Mouse (Mus musculus) forebrain, postnatal 0 days (tissue): Measurements from ENCODE around the gene Scel. TPM values are rescaled to one million over a fixed set of nuclear protein-coding genes. Genes with fewer than 3 reads are reported as not detected.

ENCODE experiments used
- ATAC-seq: fragments of 200-750 bp; cut with Nextera tagmentation; 2 replicates; pipeline ENCODE4 v1.8.0; 2017; ENCODE audit warnings: mild to moderate bottlenecking, moderate library complexity
- DNase-seq: peaks from one replicate; pipeline ENCODE4 v3.0.0-alpha.2; 2015
- H3K27ac ChIP-seq: fragments of 300-500 bp; sonication (generic); 2 replicates; pipeline ENCODE4 v1.5.1; 2014; ENCODE audit warnings: low read depth, mild to moderate bottlenecking, antibody characterized with exemption, low read length, moderate library complexity, mixed read lengths
- H3K27me3 ChIP-seq: fragments of 300-500 bp; sonication (generic); 2 replicates; pipeline ENCODE4 v1.6.1; 2014; ENCODE audit warnings: mild to moderate bottlenecking, low read length, mixed read lengths; ENCODE audit not compliant: insufficient read depth
- H3K36me3 ChIP-seq: fragments of 300-500 bp; sonication (generic); 2 replicates; pipeline ENCODE4 v1.6.1; 2014; ENCODE audit warnings: mild to moderate bottlenecking, moderate library complexity; ENCODE audit not compliant: insufficient read depth
- H3K4me1 ChIP-seq: fragments of 300-500 bp; sonication (generic); 2 replicates; pipeline ENCODE4 v1.6.1; 2014; ENCODE audit warnings: antibody characterized with exemption; ENCODE audit not compliant: insufficient read depth
- H3K4me2 ChIP-seq: fragments of 300-500 bp; sonication (generic); 2 replicates; pipeline ENCODE4 v1.6.1; 2014; ENCODE audit warnings: low read depth, mild to moderate bottlenecking, moderate library complexity
- H3K4me3 ChIP-seq: fragments of 300-500 bp; sonication (generic); 2 replicates; pipeline ENCODE4 v1.5.1; 2014; ENCODE audit warnings: low read depth, low read length, mixed read lengths
- H3K9ac ChIP-seq: fragments of 300-500 bp; sonication (generic); 2 replicates; pipeline ENCODE4 v1.6.1; 2014; ENCODE audit warnings: mild to moderate bottlenecking
- H3K9me3 ChIP-seq: fragments of 300-500 bp; sonication (generic); 2 replicates; pipeline ENCODE4 v1.6.1; 2016; ENCODE audit warnings: low read length
- CTCF ChIP-seq: sonication (generic); IDR thresholded peaks from 2 replicates; pipeline ENCODE4 v1.5.1; 2016; ENCODE audit warnings: antibody characterized with exemption, control low read depth, low read depth
- WGBS: fragments of 180-500 bp; shearing (Covaris S2); extraction: QIAGEN DNeasy Blood & Tissue Kit; methylation state at CpG from one replicate; pipeline ENCODE4 v1.1.7; 2014; 5-methylcytosine and 5-hydroxymethylcytosine counted together
- polyA plus RNA-seq: library from polyadenylated mRNA; unstranded; fragments of >200 nt; fragmentation: Nextera tagmentation; extraction: Ambion mirVana; gene quantifications from 2 replicates; pipeline ENCODE4 v1.2.1, GENCODE M21; 2015
- total RNA-seq: library from RNA; depleted of rRNA; stranded (reverse); fragments of >200 nt; gene quantifications from 2 replicates; pipeline ENCODE4 v1.2.3, GENCODE M21; 2014

Gene Scel
- total and polyA plus RNA-seq, 2 experiments from 2014 or later, result 0.29 to 0.30 TPM

DNA sequence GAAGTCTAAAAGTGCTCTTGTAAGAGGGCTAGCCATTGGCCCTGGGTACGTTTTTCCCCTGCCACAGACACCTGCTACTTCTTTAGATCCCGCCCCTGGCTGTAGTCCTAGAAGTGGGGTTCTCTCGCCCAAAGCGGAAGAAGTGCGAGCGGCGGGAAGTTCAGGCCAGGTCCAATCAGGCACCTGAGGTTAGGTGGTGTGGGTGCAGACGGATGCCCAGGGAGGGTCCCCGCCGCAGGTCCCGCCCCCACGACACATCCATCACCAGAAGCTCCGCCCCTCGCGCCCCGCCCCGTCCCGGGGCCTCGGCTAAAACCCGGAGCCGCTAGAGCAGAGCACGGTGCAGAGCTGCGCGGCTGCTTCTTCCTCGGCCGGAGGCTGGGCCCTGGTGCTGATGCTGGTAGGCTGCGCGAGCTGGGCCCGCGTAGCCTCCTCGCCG lies 136.8 kb downstream of the Scel start, which contains the start of gene Slain1:
Slain1 (plus strand) TSS at position 333 of the 439 bp plus-strand sequence.
- DNase-seq, result peak; percentile 95
- Histone ChIP-seq H3K4me1 (peaks cover 24% of the 10 kb centered on the region; the same call in 1 of the 2 replicates), H3K9me3 (no peaks in the 10 kb centered on the region), H3K36me3 (no peaks in the 10 kb centered on the region), H3K27me3 (no peaks in the 10 kb centered on the region), H3K27ac (peak within 1 kb of the TSS; percentile 95), H3K4me3 (peak within 1 kb of the TSS; percentile 68), H3K4me2 (peak within 1 kb of the TSS; percentile 76), H3K9ac (peak within 1 kb of the TSS; percentile 98)
- no peak for TF ChIP-seq CTCF
- peak; percentile 96 for ATAC-seq
- WGBS, result under 1% methylated on average over 32 of the region's 32 CpGs

DNA sequence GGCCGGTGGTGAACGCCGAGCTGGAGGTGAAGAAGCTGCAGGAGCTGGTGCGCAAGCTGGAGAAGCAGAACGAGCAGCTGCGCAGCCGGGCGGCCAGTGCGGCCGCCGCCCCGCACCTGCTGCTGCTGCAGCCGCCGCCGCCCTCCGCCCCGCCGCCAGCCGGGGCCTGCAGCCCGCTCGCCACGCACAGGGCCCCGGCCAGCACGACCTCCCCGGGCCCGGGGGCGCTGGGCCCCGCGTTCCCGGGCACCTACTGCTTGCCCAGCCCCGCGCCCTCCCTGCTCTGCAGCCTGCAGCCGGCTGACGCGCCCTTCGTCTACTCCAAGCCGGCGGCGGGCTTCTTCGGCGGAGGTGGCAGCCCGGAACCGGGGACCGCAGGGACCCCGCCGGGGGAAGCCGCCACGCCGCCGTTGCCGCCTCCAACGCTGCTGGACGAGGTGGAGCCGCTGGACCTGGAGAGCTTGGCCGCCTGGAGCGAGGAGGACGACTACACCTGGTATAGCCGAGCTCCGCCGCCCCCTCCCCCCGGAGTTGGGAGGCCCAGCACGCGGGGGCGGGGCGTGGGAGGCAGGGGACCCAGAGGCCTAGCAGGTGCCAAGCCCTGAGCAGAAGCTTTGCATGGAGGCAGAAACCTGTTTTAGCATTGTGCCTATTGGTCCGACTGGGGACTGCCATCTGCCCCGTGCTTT lies 137.4 kb downstream of the Scel start:
- Histone ChIP-seq H3K36me3 (no peaks in the 10 kb centered on the region), H3K27me3 (no peaks in the 10 kb centered on the region), H3K9me3 (no peaks in the 10 kb centered on the region), H3K4me2 (peak overlapping the region; percentile 76), H3K9ac (peak overlapping the region; percentile 98), H3K27ac (peak overlapping the region; percentile 95), H3K4me1 (peaks cover 29% of the 10 kb centered on the region), H3K4me3 (peak overlapping the region; percentile 68)
- WGBS, result 1% methylated on average over 59 of the region's 67 CpGs
- ATAC-seq (peak; percentile 55), DNase-seq (peak; percentile 81)
- no peak for TF ChIP-seq CTCF

DNA sequence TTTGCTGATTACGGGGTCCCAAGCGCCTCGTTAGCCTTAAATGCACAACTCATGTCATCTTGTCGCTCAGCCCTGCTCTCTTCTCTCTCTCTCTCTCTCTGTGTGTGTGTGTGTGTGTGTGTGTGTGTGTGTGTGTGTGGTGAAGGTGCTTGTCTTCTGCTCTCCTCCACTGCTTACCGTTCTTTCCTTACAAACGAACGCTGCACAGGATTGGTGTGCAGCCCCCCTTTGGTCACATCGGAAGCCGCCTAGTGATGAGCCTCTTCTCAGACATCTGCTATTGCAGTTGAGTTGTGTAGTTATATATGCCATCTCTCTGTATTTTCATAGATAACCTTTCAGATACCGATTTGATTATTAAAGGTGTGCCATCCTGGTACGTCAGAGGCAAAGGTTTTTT lies 138.0 kb downstream of the Scel start:
- Histone ChIP-seq H3K27me3 (no peaks in the 10 kb centered on the region), H3K9ac (peak overlapping the region; percentile 98), H3K4me2 (peak overlapping the region; percentile 76), H3K36me3 (no peaks in the 10 kb centered on the region), H3K4me1 (peaks cover 34% of the 10 kb centered on the region), H3K4me3 (peak overlapping the region; percentile 68), H3K27ac (peak overlapping the region; percentile 95), H3K9me3 (no peaks in the 10 kb centered on the region)
- TF ChIP-seq CTCF, result peak; percentile 37
- DNase-seq, result no peak
- ATAC-seq, result peak; percentile 30
- WGBS, result 2% methylated on average over 11 of the region's 11 CpGs

DNA sequence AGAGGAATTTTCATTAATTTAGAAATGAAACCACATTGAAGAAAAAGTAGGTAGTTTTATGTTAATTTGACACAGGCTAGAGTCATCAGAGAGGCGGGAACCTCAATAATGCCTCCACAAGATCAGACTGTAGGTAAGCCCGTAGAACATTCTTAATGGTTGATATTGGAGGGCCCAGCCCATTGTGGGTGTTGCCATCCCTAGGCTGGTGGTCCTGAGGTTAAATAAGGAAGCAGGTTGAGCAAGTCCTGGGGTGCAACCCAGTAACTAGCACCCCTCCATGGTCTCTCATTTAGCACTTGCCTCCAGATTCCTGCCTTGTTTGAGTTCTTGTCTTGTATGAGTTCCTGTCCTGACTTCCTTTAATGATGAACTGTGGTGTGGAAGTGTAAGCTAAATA lies 138.4 kb downstream of the Scel start:
- ATAC-seq (no peak), DNase-seq (no peak)
- H3K36me3 ChIP-seq, result no peaks in the 10 kb centered on the region
- 19% methylated on average over 2 of the region's 2 CpGs for WGBS
- no peak overlapping the region for H3K27ac ChIP-seq
- peak overlapping the region; percentile 68 for H3K4me3 ChIP-seq
- peak overlapping the region; percentile 98 for H3K9ac ChIP-seq
- H3K4me1 ChIP-seq, result peaks cover 38% of the 10 kb centered on the region
- no peaks in the 10 kb centered on the region for H3K9me3 ChIP-seq
- peak overlapping the region; percentile 76 for H3K4me2 ChIP-seq
- H3K27me3 ChIP-seq, result no peaks in the 10 kb centered on the region
- no peak for TF ChIP-seq CTCF

DNA sequence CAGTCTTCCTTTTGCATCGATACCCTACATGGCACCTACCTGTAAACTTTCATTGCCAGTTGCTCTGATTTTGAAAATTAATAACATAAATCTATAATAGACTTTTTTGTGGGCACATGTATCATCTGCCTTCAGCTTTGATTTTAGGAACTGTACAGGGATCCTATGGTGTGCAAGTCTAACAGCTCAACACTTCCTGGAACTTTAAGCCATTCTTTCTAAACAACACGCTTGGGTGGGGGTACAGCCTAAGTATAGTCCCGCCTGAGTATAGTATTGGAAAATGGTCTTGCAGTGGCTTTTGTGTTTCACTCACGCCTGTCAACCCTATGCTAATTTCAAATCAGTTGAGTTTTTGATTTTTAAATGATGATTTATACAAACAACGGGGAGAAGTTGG lies 139.4 kb downstream of the Scel start:
- Histone ChIP-seq H3K36me3 (peaks cover under 1% of the 10 kb centered on the region), H3K4me3 (peak overlapping the region; percentile 68), H3K27ac (no peak overlapping the region), H3K27me3 (no peaks in the 10 kb centered on the region), H3K9ac (peak overlapping the region; percentile 33; the same call in 1 of the 2 replicates), H3K4me1 (peaks cover 35% of the 10 kb centered on the region), H3K4me2 (peak overlapping the region; percentile 76), H3K9me3 (no peaks in the 10 kb centered on the region)
- no peak for DNase-seq
- ATAC-seq, result no peak
- TF ChIP-seq CTCF, result no peak
- 74% methylated on average over 5 of the region's 5 CpGs for WGBS

DNA sequence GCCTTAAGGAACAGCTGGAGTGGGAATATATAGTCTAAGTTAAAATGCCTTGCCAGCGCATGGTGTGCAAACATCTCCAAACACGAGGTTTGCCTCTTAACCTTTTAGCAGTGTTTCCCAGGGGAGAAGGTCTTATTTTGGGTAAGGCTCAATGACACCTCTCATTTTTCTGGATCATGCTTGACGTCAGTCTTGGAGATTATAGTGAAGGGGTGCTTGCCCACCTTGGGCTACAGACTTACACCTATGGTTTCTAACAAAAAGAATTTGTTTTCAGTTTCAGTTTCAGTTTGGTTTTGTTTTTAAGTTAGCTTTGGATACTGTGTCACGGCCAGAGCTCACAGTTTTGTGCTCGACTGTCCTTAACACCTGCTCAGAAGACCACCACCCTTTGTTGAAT lies 140.7 kb downstream of the Scel start:
- H3K4me2 ChIP-seq, result peak overlapping the region; percentile 76
- no peaks in the 10 kb centered on the region for H3K27me3 ChIP-seq
- peak overlapping the region; percentile 68 for H3K4me3 ChIP-seq
- H3K4me1 ChIP-seq, result peaks cover 31% of the 10 kb centered on the region
- no peak for ATAC-seq
- no peak for DNase-seq
- H3K36me3 ChIP-seq, result peaks cover 12% of the 10 kb centered on the region
- H3K9me3 ChIP-seq, result no peaks in the 10 kb centered on the region
- no peak overlapping the region for H3K27ac ChIP-seq
- 50% methylated on average over 5 of the region's 5 CpGs for WGBS
- no peak for TF ChIP-seq CTCF
- no peak overlapping the region for H3K9ac ChIP-seq

DNA sequence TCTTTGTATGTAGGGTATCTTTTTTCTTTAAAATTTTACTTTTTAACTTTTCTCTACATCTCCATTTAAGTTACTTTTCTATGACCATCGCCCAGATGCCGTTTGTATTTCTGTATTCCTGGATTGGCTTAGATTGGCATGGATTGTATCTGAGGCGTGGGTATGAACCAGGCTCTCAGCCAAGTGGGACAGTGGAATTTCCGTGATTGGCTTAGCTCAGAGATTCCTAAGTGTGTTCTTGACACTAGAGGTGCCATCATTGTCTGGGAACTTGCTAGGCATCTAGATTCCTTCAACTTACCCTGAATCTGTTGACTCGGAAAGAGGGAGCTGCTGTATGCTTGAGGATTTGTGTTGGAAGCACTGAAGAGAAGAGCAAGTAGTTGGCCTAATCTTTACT lies 142.3 kb downstream of the Scel start:
- no peak for TF ChIP-seq CTCF
- Histone ChIP-seq H3K4me2 (peak overlapping the region; percentile 34), H3K4me3 (no peak overlapping the region), H3K4me1 (peaks cover 29% of the 10 kb centered on the region), H3K9ac (no peak overlapping the region), H3K27ac (no peak overlapping the region), H3K27me3 (no peaks in the 10 kb centered on the region), H3K9me3 (no peaks in the 10 kb centered on the region), H3K36me3 (peaks cover 21% of the 10 kb centered on the region)
- 36% methylated on average over 5 of the region's 5 CpGs for WGBS
- DNase-seq, result no peak
- no peak for ATAC-seq
